Mouse (Mus musculus): Measurements from ENCODE around the gene Cyp3a41a. TPM values are rescaled to one million over a fixed set of nuclear protein-coding genes. Genes with fewer than 3 reads are reported as not detected.
"Not testable (repeated sequence)": the region's sequence is repeated elsewhere in the genome, so short reads cannot be mapped to it uniquely, and the experiment has no call there.

Gene Cyp3a41a
- not detected in 2 replicates for polyA plus RNA-seq (2012; rRNA removed)

GRCm38 (mm10) chr5:145720036-145720435 is at the start of gene Cyp3a41a:
TSS of gene Cyp3a41a (minus strand) at chr5:145720136.
- not testable (repeated sequence) for DNase-seq (ENCODE audit: low read depth)

DNA sequence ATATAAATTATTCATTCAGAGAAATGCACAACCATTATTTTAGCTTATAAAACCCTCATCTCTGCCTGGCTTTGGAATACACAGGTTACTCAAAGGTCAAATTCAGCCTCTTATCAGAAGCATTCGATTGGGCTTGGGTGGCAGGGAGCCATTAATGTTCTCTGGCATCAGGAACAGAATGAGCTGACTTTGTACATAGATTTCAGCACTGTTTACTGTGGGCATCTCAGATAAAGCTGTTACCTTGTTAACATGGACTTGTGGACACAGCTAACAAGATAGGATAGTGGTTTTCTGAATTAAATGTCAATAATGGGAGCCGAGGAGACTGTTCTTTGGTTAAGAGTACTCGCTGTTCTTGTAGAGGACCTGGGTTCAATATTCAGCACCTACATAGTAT is 17.6 kb upstream of the Cyp3a41a start:
- DNase-seq (ENCODE audit: low read depth) = not testable (repeated sequence)

- DNase-seq (ENCODE audit: low read depth) = not testable (repeated sequence)
These were observed 5.6 kb downstream of the Cyp3a41a start for GRCm38 (mm10) chr5:145714296-145714695.

- DNase-seq (ENCODE audit: low read depth) = not testable (repeated sequence)
These were observed 12.6 kb downstream of the Cyp3a41a start for GRCm38 (mm10) chr5:145707372-145707771.

DNA sequence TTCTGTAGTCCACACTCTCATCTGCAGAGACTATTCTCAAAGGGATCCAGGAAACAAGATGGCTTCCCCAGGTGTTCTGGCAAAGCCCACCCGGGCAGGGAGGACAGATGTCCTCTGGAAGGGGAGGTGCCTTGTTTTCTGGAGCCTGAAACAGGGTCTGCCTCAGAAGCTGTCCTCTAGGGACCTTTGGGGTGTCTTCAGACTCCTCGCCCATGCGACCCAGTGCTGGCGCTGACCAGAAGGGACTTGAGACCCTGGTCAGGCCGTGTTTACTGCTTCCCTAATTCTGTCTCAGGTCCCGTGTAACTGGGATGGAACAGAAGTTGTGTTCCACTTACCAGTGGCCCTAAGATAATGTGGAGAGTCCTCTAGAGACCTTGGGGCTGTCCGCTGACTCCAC is 57.9 kb downstream of the Cyp3a41a start:
- DNase-seq (ENCODE audit: low read depth) = no peak
- no peak for TF ChIP-seq POLR2A (IDR thresholded peaks at IDR 0.05; ENCODE audit: borderline replicate concordance, extremely low read depth, insufficient read depth, insufficient read length, poor library complexity, severe bottlenecking)
- no peak for TF ChIP-seq CTCF (IDR thresholded peaks at IDR 0.05; ENCODE audit: borderline replicate concordance, extremely low read depth, insufficient read depth, insufficient read length)

GRCm38 (mm10) chr5:145647779-145648178 is 72.2 kb downstream of the Cyp3a41a start:
- no peak for DNase-seq (ENCODE audit: low read depth)
- TF ChIP-seq CTCF (IDR thresholded peaks at IDR 0.05; ENCODE audit: borderline replicate concordance, extremely low read depth, insufficient read depth, insufficient read length) (no peak), POLR2A (IDR thresholded peaks at IDR 0.05; ENCODE audit: borderline replicate concordance, extremely low read depth, insufficient read depth, insufficient read length, poor library complexity, severe bottlenecking) (no peak)

Other genes starting within 250 kb of the Cyp3a41a start
- gene Cyp3a41b, start 135.4 kb downstream of the Cyp3a41a start, polyA plus RNA-seq (2012; rRNA removed) = not detected in 2 replicates
- gene Cyp3a44, start 85.7 kb upstream of the Cyp3a41a start, polyA plus RNA-seq (2012; rRNA removed) = not detected in 2 replicates
- gene Cyp3a11, start 159.8 kb upstream of the Cyp3a41a start, polyA plus RNA-seq (2012; rRNA removed) = not detected in 2 replicates